Mouse (Mus musculus): ENCODE measurements around the gene Otop2. TPM values are rescaled to one million over a fixed set of nuclear protein-coding genes. Genes with fewer than 3 reads are reported as not detected.
A peak's percentile ranks its signal among the peaks of the same experiment; 100 is the strongest.

Otop2 gene
- total and polyA plus RNA-seq, 2 experiments from 2014 or later = not detected

GRCm38 (mm10) chr11:115366039-115366705 lies 59.2 kb downstream of the Otop2 start:
- H3K27ac ChIP-seq (ENCODE audit: low read depth) = no peak overlapping the region
- no peaks in the 10 kb centered on the region for H3K9me3 ChIP-seq (replicated peaks; ENCODE audit: control insufficient read depth, low read length)
- H3K4me3 ChIP-seq (ENCODE audit: low read depth, low read length) = peak overlapping the region; percentile 68
- no peaks in the 10 kb centered on the region for H3K36me3 ChIP-seq (replicated peaks; ENCODE audit: control insufficient read depth, insufficient read depth, low read length)
- H3K4me1 ChIP-seq (ENCODE audit: control insufficient read depth, insufficient read depth) = peaks cover 18% of the 10 kb centered on the region
- H3K4me2 ChIP-seq (ENCODE audit: low read depth, low read length) = peak overlapping the region; percentile 96; the same call in 1 of the 2 replicates
- WGBS = 31% methylated on average over 7 of the region's 7 CpGs
- H3K27me3 ChIP-seq (ENCODE audit: control insufficient read depth, insufficient read depth, low read length) = peaks cover 17% of the 10 kb centered on the region; the same call in 1 of the 2 replicates
- ATAC-seq (ENCODE audit: insufficient read depth, low read depth) (0 out of 2 replicates have a peak, but pooled peaks have one; percentile 22), DNase-seq (ENCODE audit: low spot score) (no peak)
- no peak overlapping the region for H3K9ac ChIP-seq (replicated peaks; ENCODE audit: low read depth, low read length)
- TF ChIP-seq CTCF (IDR thresholded peaks at IDR 0.05; ENCODE audit: low read depth) (no peak), EP300 (IDR thresholded peaks at IDR 0.05; ENCODE audit: low read depth) (no peak)

- 9% methylated on average over 21 of the region's 28 CpGs for WGBS
- no peak for DNase-seq (ENCODE audit: low spot score)
- Histone ChIP-seq H3K9me3 (replicated peaks; ENCODE audit: control insufficient read depth, low read length) (no peaks in the 10 kb centered on the region), H3K4me3 (ENCODE audit: low read depth, low read length) (peak overlapping the region; percentile 68), H3K27ac (ENCODE audit: low read depth) (no peak overlapping the region), H3K36me3 (replicated peaks; ENCODE audit: control insufficient read depth, insufficient read depth, low read length) (no peaks in the 10 kb centered on the region), H3K4me2 (ENCODE audit: low read depth, low read length) (peak overlapping the region; percentile 96), H3K9ac (replicated peaks; ENCODE audit: low read depth, low read length) (peak overlapping the region; percentile 61), H3K27me3 (ENCODE audit: control insufficient read depth, insufficient read depth, low read length) (peaks cover 17% of the 10 kb centered on the region; the same call in 1 of the 2 replicates), H3K4me1 (ENCODE audit: control insufficient read depth, insufficient read depth) (peaks cover 18% of the 10 kb centered on the region)
- no peak; the same call in 1 of the 2 replicates for ATAC-seq (ENCODE audit: insufficient read depth, low read depth)
- TF ChIP-seq EP300 (IDR thresholded peaks at IDR 0.05; ENCODE audit: low read depth) = no peak
- no peak for TF ChIP-seq CTCF (IDR thresholded peaks at IDR 0.05; ENCODE audit: low read depth)
Observed at GRCm38 (mm10) chr11:115366706-115367394, 59.9 kb downstream of the Otop2 start.

- Histone ChIP-seq H3K9ac (replicated peaks; ENCODE audit: low read depth, low read length) (peak within 1 kb of the TSS; percentile 61), H3K4me1 (ENCODE audit: control insufficient read depth, insufficient read depth) (peaks cover 18% of the 10 kb centered on the region), H3K4me2 (ENCODE audit: low read depth, low read length) (peak within 1 kb of the TSS; percentile 96), H3K4me3 (ENCODE audit: low read depth, low read length) (peak within 1 kb of the TSS; percentile 68), H3K9me3 (replicated peaks; ENCODE audit: control insufficient read depth, low read length) (no peaks in the 10 kb centered on the region), H3K27me3 (ENCODE audit: control insufficient read depth, insufficient read depth, low read length) (peaks cover 17% of the 10 kb centered on the region; the same call in 1 of the 2 replicates), H3K27ac (ENCODE audit: low read depth) (no peak within 1 kb of the TSS), H3K36me3 (replicated peaks; ENCODE audit: control insufficient read depth, insufficient read depth, low read length) (no peaks in the 10 kb centered on the region)
- TF ChIP-seq CTCF (IDR thresholded peaks at IDR 0.05; ENCODE audit: low read depth) (no peak), EP300 (IDR thresholded peaks at IDR 0.05; ENCODE audit: low read depth) (no peak)
- under 1% methylated on average over 37 of the region's 39 CpGs for WGBS
- ATAC-seq (ENCODE audit: insufficient read depth, low read depth) (peak; percentile 61), DNase-seq (ENCODE audit: low spot score) (no peak)
Observed at GRCm38 (mm10) chr11:115367395-115367944, 60.5 kb downstream of the Otop2 start, which contains the start of gene Hid1. Gene Hid1 (minus strand): TSS chr11:115367756.

- DNase-seq (ENCODE audit: low spot score) (no peak), ATAC-seq (ENCODE audit: insufficient read depth, low read depth) (no peak)
- Histone ChIP-seq H3K36me3 (replicated peaks; ENCODE audit: control insufficient read depth, insufficient read depth, low read length) (no peaks in the 10 kb centered on the region), H3K9me3 (replicated peaks; ENCODE audit: control insufficient read depth, low read length) (no peaks in the 10 kb centered on the region), H3K4me3 (ENCODE audit: low read depth, low read length) (no peak overlapping the region), H3K27ac (ENCODE audit: low read depth) (no peak overlapping the region), H3K4me1 (ENCODE audit: control insufficient read depth, insufficient read depth) (peaks cover 29% of the 10 kb centered on the region), H3K9ac (replicated peaks; ENCODE audit: low read depth, low read length) (no peak overlapping the region), H3K27me3 (ENCODE audit: control insufficient read depth, insufficient read depth, low read length) (peaks cover 17% of the 10 kb centered on the region; the same call in 1 of the 2 replicates), H3K4me2 (ENCODE audit: low read depth, low read length) (no peak overlapping the region)
- 42% methylated on average over 7 of the region's 7 CpGs for WGBS
- TF ChIP-seq CTCF (IDR thresholded peaks at IDR 0.05; ENCODE audit: low read depth) = no peak
- no peak for TF ChIP-seq EP300 (IDR thresholded peaks at IDR 0.05; ENCODE audit: low read depth)
Observed at GRCm38 (mm10) chr11:115370368-115370767, 63.4 kb downstream of the Otop2 start.

- 49% methylated on average over 8 of the region's 8 CpGs for WGBS
- no peaks in the 10 kb centered on the region for H3K9me3 ChIP-seq (replicated peaks; ENCODE audit: control insufficient read depth, low read length)
- DNase-seq (ENCODE audit: low spot score) = no peak
- no peak overlapping the region for H3K4me3 ChIP-seq (ENCODE audit: low read depth, low read length)
- H3K9ac ChIP-seq (replicated peaks; ENCODE audit: low read depth, low read length) = no peak overlapping the region
- TF ChIP-seq CTCF (IDR thresholded peaks at IDR 0.05; ENCODE audit: low read depth) (no peak), EP300 (IDR thresholded peaks at IDR 0.05; ENCODE audit: low read depth) (no peak)
- no peak overlapping the region for H3K4me2 ChIP-seq (ENCODE audit: low read depth, low read length)
- no peak overlapping the region for H3K27ac ChIP-seq (ENCODE audit: low read depth)
- H3K36me3 ChIP-seq (replicated peaks; ENCODE audit: control insufficient read depth, insufficient read depth, low read length) = no peaks in the 10 kb centered on the region
- H3K27me3 ChIP-seq (ENCODE audit: control insufficient read depth, insufficient read depth, low read length) = peaks cover 17% of the 10 kb centered on the region; the same call in 1 of the 2 replicates
- no peak for ATAC-seq (ENCODE audit: insufficient read depth, low read depth)
- H3K4me1 ChIP-seq (ENCODE audit: control insufficient read depth, insufficient read depth) = peaks cover 26% of the 10 kb centered on the region
Observed at GRCm38 (mm10) chr11:115371354-115371753, 64.4 kb downstream of the Otop2 start.

Measured in heart, postnatal 0 days (tissue).